9 mouse cellular contexts compared by ENCODE assay signal in genomic region chr11:119198564-119199232, GRCm38 (mm10). TPM values are rescaled to one million over a fixed set of nuclear protein-coding genes. Genes with fewer than 3 reads are reported as not detected.
DNase-seq lines count a peak whose midpoint lies in the region; ATAC-seq lines count a peak whose summit lies in the region.
"Had no signal": no experiment of that assay in that cellular context is flagged by ENCODE, and none has a peak within 500 bp of the region (broad histone marks: within the 10 kb centered on the region; RNA-seq: fewer than 3 reads in every experiment).

No protein-coding gene starts in this region.

- DNase-seq in kidney, adult 9 months, result no peak
- peak; percentile 39 to 42 for DNase-seq in CD8-positive naive resting alpha-beta T cell, adult 2 months (ENCODE audit: low read depth in 2 of 2, low spot score in 2 of 2)
- DNase-seq in cerebellum, adult 8-10 months, result peak; percentile 81
- peak; percentile 37 for DNase-seq in hindbrain, embryonic 11.5 days (ENCODE audit: low spot score)
- DNase-seq in thymus, postnatal 10 days (ENCODE audit: low spot score in 2 of 2), result peak; percentile 30 to 55
- DNase-seq in Muller cell, postnatal 12 days (ENCODE audit: inconsistent ontology term), result no peak

- ATAC-seq in kidney, embryonic 14.5 days (ENCODE audit: low FRiP score, low TSS enrichment), result no peak
- ATAC-seq in hindbrain, embryonic 11.5 days (ENCODE audit: low FRiP score), result no peak
- ATAC-seq in limb, embryonic 13.5 days (ENCODE audit: low FRiP score, low read depth), result no peak

- H3K9ac ChIP-seq in kidney, embryonic 14.5 days (ENCODE audit: low read depth, low read length), result 0 out of 2 replicates have a peak overlapping the region, but pooled peaks have one; percentile 18
- H3K9ac ChIP-seq in hindbrain, embryonic 11.5 days (ENCODE audit: low read depth, low read length), result no peak overlapping the region
- 0 out of 2 replicates have a peak overlapping the region, but pooled peaks have one; percentile 13 for H3K9ac ChIP-seq in limb, embryonic 13.5 days
- H3K9ac ChIP-seq: heart, embryonic 15.5 days had no signal

- peaks cover 2% of the 10 kb centered on the region; the same call in 1 of the 2 replicates for H3K36me3 ChIP-seq in kidney, embryonic 14.5 days (ENCODE audit: control insufficient read depth, insufficient read depth, low read length)
- no peaks in the 10 kb centered on the region for H3K36me3 ChIP-seq in hindbrain, embryonic 11.5 days (ENCODE audit: control insufficient read depth, insufficient read depth, low read length)
- H3K36me3 ChIP-seq in limb, embryonic 13.5 days, result peaks cover 46% of the 10 kb centered on the region
- H3K36me3 ChIP-seq: heart, embryonic 15.5 days had no signal

- no peaks in the 10 kb centered on the region for H3K27me3 ChIP-seq in kidney, embryonic 14.5 days (ENCODE audit: control insufficient read depth, insufficient read depth, low read length)
- H3K27me3 ChIP-seq in hindbrain, embryonic 11.5 days (ENCODE audit: control insufficient read depth, insufficient read depth, low read length), result no peaks in the 10 kb centered on the region
- no peaks in the 10 kb centered on the region for H3K27me3 ChIP-seq in limb, embryonic 13.5 days
- H3K27me3 ChIP-seq: heart, embryonic 15.5 days had no signal

- no peaks in the 10 kb centered on the region for H3K4me1 ChIP-seq in kidney, embryonic 14.5 days (ENCODE audit: control insufficient read depth, insufficient read depth, low read length)
- no peaks in the 10 kb centered on the region for H3K4me1 ChIP-seq in hindbrain, embryonic 11.5 days (replicated peaks; ENCODE audit: control insufficient read depth, insufficient read depth, low read length)
- peaks cover 13% of the 10 kb centered on the region; the same call in 1 of the 2 replicates for H3K4me1 ChIP-seq in limb, embryonic 13.5 days

- WGBS in kidney, embryonic 14.5 days, result 52% methylated on average over 26 of the region's 26 CpGs
- 63% methylated on average over 26 of the region's 26 CpGs for WGBS in hindbrain, embryonic 11.5 days
- WGBS in limb, embryonic 13.5 days, result 48% methylated on average over 26 of the region's 26 CpGs

- H3K27ac ChIP-seq in kidney, embryonic 14.5 days (ENCODE audit: low read depth, low read length), result no peak overlapping the region
- no peak overlapping the region for H3K27ac ChIP-seq in hindbrain, embryonic 11.5 days (ENCODE audit: low read depth, low read length)
- H3K27ac ChIP-seq in limb, embryonic 13.5 days, result no peak overlapping the region
- H3K27ac ChIP-seq: heart, embryonic 15.5 days had no signal

- H3K4me2 ChIP-seq in kidney, embryonic 14.5 days (replicated peaks; ENCODE audit: low read depth, low read length), result no peak overlapping the region
- H3K4me2 ChIP-seq in hindbrain, embryonic 11.5 days (replicated peaks; ENCODE audit: low read depth, low read length), result no peak overlapping the region
- peak overlapping the region; percentile 15; the same call in 1 of the 2 replicates for H3K4me2 ChIP-seq in limb, embryonic 13.5 days (replicated peaks)
- H3K4me2 ChIP-seq: heart, embryonic 15.5 days had no signal

- H3K9me3 ChIP-seq in kidney, embryonic 14.5 days (ENCODE audit: control insufficient read depth, low read length), result no peaks in the 10 kb centered on the region
- H3K9me3 ChIP-seq in hindbrain, embryonic 11.5 days (ENCODE audit: control insufficient read depth, low read length), result no peaks in the 10 kb centered on the region
- H3K9me3 ChIP-seq in limb, embryonic 13.5 days, result no peaks in the 10 kb centered on the region
- H3K9me3 ChIP-seq: heart, embryonic 15.5 days had no signal

- H3K4me3 ChIP-seq in kidney, embryonic 14.5 days (ENCODE audit: low read length), result no peak overlapping the region
- H3K4me3 ChIP-seq in hindbrain, embryonic 11.5 days (ENCODE audit: low read depth, low read length), result no peak overlapping the region
- H3K4me3 ChIP-seq in limb, embryonic 13.5 days, result no peak overlapping the region
- H3K4me3 ChIP-seq: heart, embryonic 15.5 days had no signal

RNA-seq across cellular contexts. Expression of gene Tbc1d16, which starts 29.6 kb away (rescaled TPM):
- 7.3 and 13.0 TPM in 2 replicates for polyA plus RNA-seq in kidney, embryonic 14.5 days (2014; fragmentation: Nextera tagmentation; extraction: Ambion mirVana)
- 16.9 and 20.7 TPM in 2 replicates for polyA plus RNA-seq in hindbrain, embryonic 11.5 days (2014; fragmentation: Nextera tagmentation; extraction: Ambion mirVana)
- polyA plus RNA-seq in limb, embryonic 13.5 days (2015; fragmentation: Nextera tagmentation; extraction: Ambion mirVana), result 25.1 and 27.2 TPM in 2 replicates

RNA-seq across cellular contexts. Expression of gene Ccdc40, which starts 29.7 kb away (rescaled TPM):
- polyA plus RNA-seq in kidney, embryonic 14.5 days (2014; fragmentation: Nextera tagmentation; extraction: Ambion mirVana), result 5.6 and 6.4 TPM in 2 replicates
- polyA plus RNA-seq in hindbrain, embryonic 11.5 days (2014; fragmentation: Nextera tagmentation; extraction: Ambion mirVana), result 16.5 and 19.3 TPM in 2 replicates
- polyA plus RNA-seq in limb, embryonic 13.5 days (2015; fragmentation: Nextera tagmentation; extraction: Ambion mirVana), result 4.8 and 6.8 TPM in 2 replicates

Comparison
In these comparisons a context has a peak if more than half of its experiments do, and no peak if none do; other contexts are left out.
1. DNase-seq: peak in CD8-positive naive resting alpha-beta T cell, adult 2 months (2 of 2), cerebellum, adult 8-10 months (single experiment), hindbrain, embryonic 11.5 days (single experiment) and thymus, postnatal 10 days (2 of 2); none in kidney, adult 9 months (single experiment) and Muller cell, postnatal 12 days (single experiment).